Mouse (Mus musculus) liver, adult 2 months (tissue): ENCODE results near the gene Nfatc3.

Experiments used
- CTCF ChIP-seq: fragments of 200-500 bp; IDR thresholded peaks from 2 replicates; pipeline ENCODE4 v1.5.1; 2011; ENCODE audit warnings: low read depth, low read length, control low read depth
- POLR2A ChIP-seq: fragments of 200-500 bp; IDR thresholded peaks from 2 replicates; pipeline ENCODE4 v1.6.1; 2011; ENCODE audit warnings: low read length, control low read depth; ENCODE audit not compliant: insufficient read depth; ENCODE audit errors: extremely low read depth

DNA sequence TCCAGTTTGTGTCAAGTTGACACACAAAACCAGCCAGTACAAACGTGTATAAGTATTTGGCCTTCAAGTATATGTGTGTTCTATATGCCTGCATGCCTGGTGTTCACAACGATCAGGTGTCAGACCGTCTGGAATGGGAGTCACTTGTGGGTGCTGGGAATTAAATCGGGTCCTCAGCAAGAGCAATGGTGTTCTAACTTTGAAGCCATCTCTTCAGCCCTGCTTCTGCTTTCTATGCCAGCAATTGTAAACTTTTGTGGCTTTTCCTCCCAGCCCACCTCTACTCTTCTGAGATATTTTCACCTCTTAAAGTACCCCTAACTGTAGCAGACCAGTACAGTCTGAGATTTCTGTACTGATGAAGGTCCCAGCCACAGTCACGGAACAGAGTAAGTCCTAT, 81.6 kb downstream of the Nfatc3 start:
- no peak for TF ChIP-seq CTCF
- TF ChIP-seq POLR2A: no peak
